Mouse (Mus musculus) adrenal gland, postnatal 36 days (tissue): ENCODE data around the gene Dynlt1b. TPM values are rescaled to one million over a fixed set of nuclear protein-coding genes. Genes with fewer than 3 reads are reported as not detected.
"Not testable (repeated sequence)": the region's sequence is repeated elsewhere in the genome, so short reads cannot be mapped to it uniquely, and the experiment has no call there.

ENCODE experiments used
- DNase-seq, 2 experiments: peaks; one replicate each; pipeline ENCODE4 v3.0.0; 2021; ENCODE audit warnings: mixed read lengths in 1 of 2
- long read RNA-seq, 2 experiments: library from polyadenylated mRNA; stranded (forward); transcript quantifications; one replicate each; pipeline ENCODE4 v2.0.0; 2021; ENCODE audit warnings: borderline sequencing depth in 2 of 2
- total RNA-seq, 2 experiments: library from RNA; stranded (reverse); gene quantifications; 2 replicates each; pipeline ENCODE4 v1.2.3; 2021

The Dynlt1b gene
- 100 to 1,000 TPM in 1 of 2 experiments, 10 to 100 TPM in 1; 85.7 to 129 TPM for total RNA-seq
- long read RNA-seq, experiment 1, transcript Dynlt1b-201 (5 exons, 771 nt) = major isoform, 33 of 35 reads
- long read RNA-seq, experiment 1, partial matches to known transcripts = 1 of 35 reads
- long read RNA-seq, experiment 1, other reads (novel, unspliced or antisense) = 1 of 35 reads
- long read RNA-seq, experiment 2, transcript Dynlt1b-201 (5 exons, 771 nt) = major isoform, 12 of 19 reads
- long read RNA-seq, experiment 2, partial matches to known transcripts = 4 of 19 reads
- long read RNA-seq, experiment 2, other reads (novel, unspliced or antisense) = 3 of 19 reads

DNA sequence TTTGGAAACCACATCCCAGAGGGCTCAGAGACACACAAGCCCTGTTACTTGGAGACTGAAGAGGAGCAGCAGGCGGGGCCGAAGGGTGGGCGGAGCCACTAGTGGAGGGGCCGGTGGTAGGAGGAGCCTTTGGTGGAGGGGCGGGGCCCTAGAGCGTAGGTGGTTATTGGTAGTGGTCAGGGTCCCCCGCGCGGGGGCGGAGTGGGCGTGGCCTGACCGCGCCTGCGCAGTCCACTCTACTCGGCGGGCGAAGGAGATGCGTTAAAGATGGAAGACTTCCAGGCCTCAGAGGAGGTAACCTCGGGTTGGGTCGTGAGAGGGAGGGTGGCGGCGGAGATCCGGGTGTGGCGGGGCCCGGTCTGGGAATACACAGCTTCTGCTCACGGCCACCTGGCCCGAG lies at the start of gene Dynlt1b:
Gene Dynlt1b, plus strand, starts transcription at position 168 of the 400 bp plus-strand sequence.
- peak; percentile 100 for DNase-seq

DNA sequence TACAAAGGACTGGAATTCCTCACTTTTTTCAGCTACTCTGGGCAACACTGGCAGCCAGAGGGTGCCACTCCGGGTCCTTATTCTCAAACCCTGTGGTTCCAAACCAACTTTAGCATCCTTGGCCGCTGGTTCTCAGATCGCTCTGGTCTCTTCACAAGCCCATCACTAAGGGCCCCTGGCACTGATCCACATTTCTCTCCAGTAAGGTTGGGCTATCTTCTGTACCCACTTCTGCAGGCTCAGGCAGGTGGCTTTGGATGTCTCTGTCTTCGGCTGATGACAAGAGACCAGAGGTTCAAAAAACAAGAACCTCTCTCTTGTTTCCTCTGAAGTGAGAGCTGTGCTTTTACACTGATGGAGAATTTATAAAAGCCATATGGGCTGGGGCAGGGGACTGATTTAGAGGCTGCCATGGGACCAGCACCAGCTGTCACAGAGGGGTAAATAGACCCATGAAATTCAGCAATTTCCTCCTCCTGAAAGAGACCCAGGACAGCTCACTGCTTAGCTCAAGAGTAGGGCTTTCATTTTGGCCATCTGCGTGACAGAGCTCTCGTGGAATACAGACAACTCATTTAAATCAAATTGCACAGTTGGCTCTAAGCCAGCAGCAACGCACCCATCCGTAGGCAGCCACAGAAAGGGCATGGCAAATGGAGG lies 49.6 kb upstream of the Dynlt1b start:
- DNase-seq = not testable (repeated sequence)

DNA sequence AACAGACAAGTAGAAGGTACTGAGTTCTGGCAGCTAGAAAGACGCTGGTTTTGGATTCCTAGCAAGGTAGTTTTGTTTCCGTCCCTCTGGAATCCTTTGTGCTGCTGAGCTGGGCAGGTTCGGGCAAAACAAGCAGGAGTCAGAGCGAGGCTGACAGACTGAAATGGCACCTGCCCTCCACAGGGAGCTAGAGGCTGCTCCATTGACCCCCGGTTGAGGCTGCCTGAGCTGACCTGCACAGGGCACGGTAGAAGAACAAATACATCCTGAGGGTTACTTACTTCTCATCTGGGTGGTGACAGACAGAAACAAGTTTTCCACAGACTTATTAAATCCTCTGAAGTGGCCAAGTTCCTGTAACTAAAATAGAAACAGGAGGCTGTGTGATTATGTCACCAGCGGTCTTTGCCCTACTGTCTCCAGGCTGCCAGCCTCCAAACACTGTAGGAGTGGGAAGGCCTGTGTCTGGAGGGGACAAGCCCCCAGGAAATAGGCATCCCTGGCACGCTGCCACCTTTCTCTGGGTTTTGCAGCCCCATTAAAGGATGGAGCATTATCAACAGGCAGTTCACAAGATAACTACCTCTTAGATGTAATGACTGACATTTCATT lies 48.7 kb upstream of the Dynlt1b start:
- not testable (repeated sequence) for DNase-seq

DNA sequence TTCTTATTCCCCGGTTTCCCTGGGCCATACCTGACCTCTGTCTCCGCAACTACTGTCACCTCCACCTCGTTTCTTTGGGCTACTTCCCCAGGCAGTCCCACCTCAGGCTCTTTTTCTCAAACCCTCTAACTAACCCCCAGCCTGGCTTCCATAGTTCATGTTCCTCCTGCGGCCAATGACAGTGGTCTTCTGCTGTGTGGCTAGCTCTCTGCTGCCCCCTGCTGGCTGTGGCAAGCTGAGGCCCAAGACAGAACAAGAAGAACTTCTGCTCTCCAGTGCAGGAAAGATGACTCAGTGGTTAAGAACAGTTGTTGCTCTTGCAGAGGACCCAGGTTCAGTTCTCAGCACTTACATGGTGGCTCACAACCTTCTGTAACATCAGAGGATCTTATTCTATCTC lies 43.0 kb upstream of the Dynlt1b start:
- DNase-seq = not testable (repeated sequence)

DNA sequence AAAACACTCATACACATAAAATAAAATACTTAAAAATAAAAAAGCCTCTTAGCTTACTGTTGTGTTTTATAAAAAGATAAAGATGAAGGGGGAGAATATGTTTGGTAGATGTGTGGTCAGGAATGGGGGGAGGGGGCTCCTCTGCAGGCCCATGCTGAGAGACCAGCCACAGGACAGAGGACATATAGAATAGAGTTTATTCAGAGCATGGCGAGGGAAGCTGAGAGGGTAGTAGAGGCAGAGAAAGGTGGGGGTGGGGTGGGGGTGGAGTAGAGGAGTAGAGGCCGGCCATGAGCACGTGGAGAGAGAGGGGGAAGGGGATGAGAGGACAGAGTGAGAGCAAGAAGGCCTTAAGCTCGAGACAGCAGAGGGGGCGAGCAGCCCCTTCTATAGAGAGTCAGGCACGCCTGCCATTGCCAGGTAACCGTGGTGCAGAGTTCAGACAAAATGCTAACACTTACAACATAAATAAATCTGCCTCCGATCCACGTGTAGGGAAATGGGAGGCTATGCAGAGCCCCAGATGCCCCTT lies 42.5 kb upstream of the Dynlt1b start:
- DNase-seq = not testable (repeated sequence)

GRCm38 (mm10) chr17:6389463-6389862 lies 40.4 kb upstream of the Dynlt1b start:
- DNase-seq = not testable (repeated sequence)

GRCm38 (mm10) chr17:6390731-6391130 lies 39.2 kb upstream of the Dynlt1b start:
- not testable (repeated sequence) for DNase-seq

DNA sequence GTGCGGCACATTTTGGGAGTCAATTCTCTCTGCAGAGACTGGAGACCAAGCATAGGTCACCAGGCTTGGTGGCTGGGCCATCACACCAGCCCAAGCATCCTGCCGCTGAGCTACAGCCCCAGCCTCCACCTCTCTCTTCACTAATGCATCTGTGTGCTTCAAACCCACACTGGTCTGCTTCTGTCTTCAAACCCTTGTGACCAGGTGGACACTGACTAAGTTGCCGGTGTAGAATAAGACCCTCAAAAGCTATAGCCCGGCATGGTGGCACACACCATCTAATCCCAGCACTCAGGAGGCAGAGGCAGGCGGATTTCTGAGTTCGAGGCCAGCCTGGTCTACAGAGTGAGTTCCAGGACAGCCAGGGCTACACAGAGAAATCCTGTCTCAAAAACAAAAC lies 38.2 kb upstream of the Dynlt1b start:
- not testable (repeated sequence) for DNase-seq

- not testable (repeated sequence) for DNase-seq
Measured at GRCm38 (mm10) chr17:6392473-6393340, 37.2 kb upstream of the Dynlt1b start.

GRCm38 (mm10) chr17:6398079-6398478 lies 31.8 kb upstream of the Dynlt1b start:
- not testable (repeated sequence) for DNase-seq

DNA sequence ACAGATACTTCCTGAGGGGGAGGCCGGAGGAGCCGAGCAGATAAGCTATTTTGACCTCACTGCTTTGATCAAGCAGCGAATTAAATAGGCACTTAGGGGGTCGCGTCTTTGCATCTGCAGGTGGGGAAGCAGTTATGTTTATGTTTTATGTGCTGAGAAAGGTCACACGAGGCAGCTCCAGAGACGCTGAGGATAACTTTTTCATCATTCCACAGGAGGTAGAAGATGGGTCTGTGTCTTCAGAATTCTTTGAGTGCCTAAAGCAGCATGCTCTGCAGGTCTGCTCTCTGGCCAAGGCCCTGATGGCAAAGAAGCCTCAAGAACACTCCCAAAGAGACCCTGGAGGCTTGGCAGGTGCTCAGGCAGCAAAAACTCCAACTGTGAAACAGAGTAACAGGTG lies 31.1 kb upstream of the Dynlt1b start:
- not testable (repeated sequence) for DNase-seq

GRCm38 (mm10) chr17:6399281-6400096 lies 30.4 kb upstream of the Dynlt1b start:
- not testable (repeated sequence) for DNase-seq

DNA sequence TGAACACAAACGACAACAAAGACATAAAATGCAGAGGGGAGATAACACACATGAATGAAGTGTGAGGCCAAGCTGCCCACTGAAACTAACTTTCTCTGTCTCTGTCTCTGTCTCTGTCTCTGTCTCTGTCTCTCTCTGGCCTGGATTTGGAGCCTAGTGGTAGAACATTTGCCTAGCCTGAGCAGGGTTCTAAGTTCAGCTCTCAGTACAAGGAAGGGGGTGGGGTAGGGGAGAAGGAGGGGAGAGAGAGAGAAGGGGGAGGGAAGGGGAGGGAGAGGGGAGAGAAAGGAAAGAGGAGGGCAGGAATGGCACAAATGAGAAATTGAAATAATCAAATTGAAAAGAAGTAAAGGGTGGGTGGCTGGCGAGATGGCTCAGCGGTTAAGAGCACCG lies 29.8 kb upstream of the Dynlt1b start:
- not testable (repeated sequence) for DNase-seq

DNA sequence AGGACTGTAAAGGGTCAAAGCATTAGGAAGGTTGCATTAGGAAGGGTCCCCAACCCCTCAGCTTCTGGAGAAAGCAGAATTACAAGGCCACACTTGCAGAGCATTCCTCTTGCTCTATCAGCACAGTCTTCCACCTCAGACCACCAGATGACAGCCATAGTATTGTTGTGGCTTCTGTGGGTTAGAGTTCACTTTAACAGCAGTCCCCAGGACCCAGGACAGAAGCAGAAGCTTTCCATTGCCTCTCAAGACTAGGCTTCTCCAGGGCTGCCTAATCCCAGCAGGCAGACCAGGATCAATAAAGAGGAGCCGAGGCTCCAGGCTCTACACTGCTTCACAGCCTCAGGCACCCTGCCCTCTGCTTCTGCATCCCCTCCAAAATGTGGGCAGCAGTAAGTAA lies 25.4 kb upstream of the Dynlt1b start:
- not testable (repeated sequence) for DNase-seq

DNA sequence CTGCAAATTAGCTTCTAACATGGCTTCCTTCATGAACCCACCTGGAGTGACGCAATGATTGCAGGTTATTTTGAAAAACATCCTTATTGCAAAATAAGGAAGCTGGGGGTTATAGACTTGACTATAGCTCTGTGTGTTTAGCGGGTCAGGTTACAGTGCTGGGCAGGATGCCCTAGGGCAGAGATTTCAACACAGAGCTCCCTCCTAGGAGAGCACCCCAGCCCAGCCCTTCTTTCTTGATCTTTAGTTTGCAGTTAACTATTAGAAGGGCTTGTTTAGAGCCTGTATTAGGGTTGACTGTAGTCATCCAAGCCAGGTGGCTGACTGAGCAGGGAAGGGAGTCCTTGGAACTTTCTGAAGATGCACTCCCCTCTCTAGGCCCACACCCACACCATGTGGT lies 22.9 kb upstream of the Dynlt1b start:
- DNase-seq = peak; percentile 23 to 48

GRCm38 (mm10) chr17:6410713-6411213 lies 19.1 kb upstream of the Dynlt1b start:
- DNase-seq = not testable (repeated sequence)

- not testable (repeated sequence) for DNase-seq
Measured at GRCm38 (mm10) chr17:6417118-6417517, 12.8 kb upstream of the Dynlt1b start.

DNA sequence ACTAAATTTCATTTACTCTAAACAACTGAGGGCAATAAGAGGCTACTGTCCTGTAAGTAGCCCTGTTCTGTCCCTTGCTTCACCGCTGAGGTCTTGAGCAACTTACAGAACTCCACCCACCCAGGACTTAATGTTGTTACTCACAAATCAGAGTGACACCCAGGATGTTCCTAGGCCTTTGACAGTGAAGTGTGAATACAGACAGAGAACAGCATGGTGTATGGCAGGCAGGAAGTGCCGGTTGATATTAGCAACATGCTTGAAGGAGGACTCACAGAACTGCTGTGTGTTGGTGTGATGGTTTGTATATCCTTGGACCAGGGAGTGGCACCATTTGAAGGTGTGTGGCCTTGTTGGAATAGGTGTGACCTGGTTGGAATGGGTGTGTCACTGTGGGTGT lies 9.4 kb upstream of the Dynlt1b start:
- not testable (repeated sequence) for DNase-seq

DNA sequence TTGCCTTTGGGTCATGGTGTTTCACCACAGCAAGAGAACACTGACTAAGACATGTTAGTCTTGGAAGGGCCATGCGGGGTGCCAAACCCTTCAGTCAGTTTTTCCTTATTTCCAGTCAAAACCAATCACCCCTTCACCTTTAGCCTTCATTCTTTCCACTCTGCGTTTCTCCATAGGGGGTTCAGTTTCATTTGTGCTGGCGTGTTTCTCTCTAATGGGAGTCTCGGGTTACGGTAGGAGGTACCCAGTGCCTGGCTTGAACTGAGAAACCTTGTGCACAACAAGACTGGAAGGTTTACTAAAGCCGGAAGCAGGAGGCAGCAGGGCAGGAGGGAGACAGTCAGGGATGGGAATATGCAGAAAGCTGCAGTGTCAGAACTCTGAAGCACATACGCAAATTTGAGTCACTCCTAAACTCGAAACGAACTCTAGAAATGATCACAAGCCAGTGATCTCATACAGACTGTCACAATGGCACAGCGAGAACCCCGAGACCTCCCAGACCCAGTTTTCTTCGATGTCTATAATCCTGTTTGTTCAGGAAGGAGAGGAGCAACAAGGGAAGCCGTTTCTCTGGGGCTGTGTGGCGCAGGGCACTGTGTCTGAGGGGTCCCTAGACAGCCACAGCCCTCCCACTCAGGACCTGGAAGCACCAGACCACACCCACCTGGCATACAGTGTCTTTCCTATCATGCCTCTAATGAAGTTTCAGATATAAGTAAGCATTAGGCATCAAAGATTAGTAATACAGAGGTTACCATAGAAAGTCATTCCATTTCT lies 8.2 kb upstream of the Dynlt1b start:
- not testable (repeated sequence) for DNase-seq

DNA sequence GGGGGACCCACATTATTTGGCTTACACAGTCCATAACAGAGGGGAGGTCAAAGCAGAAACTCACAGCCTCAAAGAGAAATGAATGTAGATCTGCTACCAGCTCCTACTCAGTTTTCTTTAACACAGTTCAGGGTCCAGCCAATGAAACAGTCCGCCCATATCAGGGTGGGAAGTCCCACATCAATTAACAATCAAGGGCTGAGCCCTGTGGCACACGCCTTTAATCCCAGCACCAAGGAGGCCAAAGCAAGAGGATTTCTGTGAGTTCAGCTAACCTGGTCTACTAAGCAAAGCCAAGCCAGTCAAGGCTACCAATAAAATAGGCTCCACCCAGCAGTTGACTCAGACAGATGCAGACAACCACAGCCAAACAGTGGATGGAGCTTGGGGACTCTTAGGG lies 7.5 kb upstream of the Dynlt1b start:
- not testable (repeated sequence) for DNase-seq
